10 mouse cellular contexts compared by ENCODE assay signal in genomic region chr3:145703411-145703924, GRCm38 (mm10). TPM values are rescaled to one million over a fixed set of nuclear protein-coding genes. Genes with fewer than 3 reads are reported as not detected.
DNase-seq lines count a peak whose midpoint lies in the region; ATAC-seq lines count a peak whose summit lies in the region.
"Had no signal": no experiment of that assay in that cellular context is flagged by ENCODE, and none has a peak within 500 bp of the region (broad histone marks: within the 10 kb centered on the region; RNA-seq: fewer than 3 reads in every experiment).

No protein-coding gene starts in this region.

- H3K9ac ChIP-seq in liver, embryonic 11.5 days (ENCODE audit: low read depth, low read length): no peak overlapping the region
- H3K9ac ChIP-seq in liver, embryonic 12.5 days: no peak overlapping the region
- H3K9ac ChIP-seq in embryonic facial prominence, embryonic 12.5 days: no peak overlapping the region
- H3K9ac ChIP-seq in intestine, embryonic 15.5 days: no peak overlapping the region
- H3K9ac ChIP-seq in midbrain, embryonic 16.5 days (ENCODE audit: low read depth, low read length): no peak overlapping the region
- H3K9ac ChIP-seq: liver, embryonic 15.5 days had no signal

- H3K4me2 ChIP-seq in liver, embryonic 11.5 days: no peak overlapping the region
- no peak overlapping the region for H3K4me2 ChIP-seq in liver, embryonic 12.5 days
- H3K4me2 ChIP-seq in embryonic facial prominence, embryonic 12.5 days (replicated peaks): 0 out of 2 replicates have a peak overlapping the region, but pooled peaks have one; percentile 0
- H3K4me2 ChIP-seq in intestine, embryonic 15.5 days (replicated peaks): 0 out of 2 replicates have a peak overlapping the region, but pooled peaks have one; percentile 34
- no peak overlapping the region for H3K4me2 ChIP-seq in midbrain, embryonic 16.5 days (ENCODE audit: low read length)
- H3K4me2 ChIP-seq: liver, embryonic 15.5 days had no signal

- H3K27ac ChIP-seq in liver, embryonic 11.5 days (ENCODE audit: low read depth, low read length): peak overlapping the region; percentile 53
- H3K27ac ChIP-seq in liver, embryonic 12.5 days: no peak overlapping the region
- peak overlapping the region; percentile 70 for H3K27ac ChIP-seq in embryonic facial prominence, embryonic 12.5 days
- H3K27ac ChIP-seq in intestine, embryonic 15.5 days: peak overlapping the region; percentile 48; the same call in 1 of the 2 replicates
- H3K27ac ChIP-seq in midbrain, embryonic 16.5 days (ENCODE audit: low read length): no peak overlapping the region
- H3K27ac ChIP-seq: liver, embryonic 15.5 days had no signal

- no peaks in the 10 kb centered on the region for H3K27me3 ChIP-seq in liver, embryonic 11.5 days (replicated peaks; ENCODE audit: control insufficient read depth, insufficient read depth, low read length)
- peaks cover 7% of the 10 kb centered on the region; the same call in 1 of the 2 replicates for H3K27me3 ChIP-seq in liver, embryonic 12.5 days (replicated peaks)
- H3K27me3 ChIP-seq in embryonic facial prominence, embryonic 12.5 days: no peaks in the 10 kb centered on the region
- no peaks in the 10 kb centered on the region for H3K27me3 ChIP-seq in intestine, embryonic 15.5 days (replicated peaks)
- no peaks in the 10 kb centered on the region for H3K27me3 ChIP-seq in midbrain, embryonic 16.5 days (ENCODE audit: control insufficient read depth, insufficient read depth, low read depth, low read length)
- H3K27me3 ChIP-seq: liver, embryonic 15.5 days had no signal

- peaks cover 2% of the 10 kb centered on the region; the same call in 1 of the 2 replicates for H3K4me1 ChIP-seq in liver, embryonic 11.5 days (replicated peaks; ENCODE audit: control insufficient read depth, insufficient read depth, low read length)
- 0 out of 2 replicates have a peak, but pooled peaks cover 4% of the 10 kb centered on the region for H3K4me1 ChIP-seq in liver, embryonic 12.5 days
- H3K4me1 ChIP-seq in embryonic facial prominence, embryonic 12.5 days: peaks cover 14% of the 10 kb centered on the region
- peaks cover 12% of the 10 kb centered on the region for H3K4me1 ChIP-seq in intestine, embryonic 15.5 days (replicated peaks)
- no peaks in the 10 kb centered on the region for H3K4me1 ChIP-seq in midbrain, embryonic 16.5 days (ENCODE audit: control insufficient read depth, insufficient read depth, low read length)
- H3K4me1 ChIP-seq: liver, embryonic 15.5 days had no signal

- ATAC-seq in liver, embryonic 11.5 days (replicated peaks; ENCODE audit: low FRiP score): no peak
- no peak for ATAC-seq in liver, embryonic 12.5 days
- peak; percentile 32; the same call in 1 of the 2 replicates for ATAC-seq in embryonic facial prominence, embryonic 12.5 days (ENCODE audit: insufficient number of reproducible peaks, insufficient read depth, low FRiP score, low TSS enrichment)
- peak; percentile 59 for ATAC-seq in intestine, embryonic 15.5 days
- peak; percentile 48; the same call in 1 of the 2 replicates for ATAC-seq in midbrain, embryonic 16.5 days

- H3K9me3 ChIP-seq in liver, embryonic 11.5 days (ENCODE audit: control insufficient read depth, low read length): no peaks in the 10 kb centered on the region
- H3K9me3 ChIP-seq in liver, embryonic 12.5 days (replicated peaks): no peaks in the 10 kb centered on the region
- H3K9me3 ChIP-seq in embryonic facial prominence, embryonic 12.5 days: no peaks in the 10 kb centered on the region
- H3K9me3 ChIP-seq in intestine, embryonic 15.5 days: no peaks in the 10 kb centered on the region
- H3K9me3 ChIP-seq in midbrain, embryonic 16.5 days (replicated peaks; ENCODE audit: control insufficient read depth, low read length, poor library complexity, severe bottlenecking): no peaks in the 10 kb centered on the region
- H3K9me3 ChIP-seq: liver, embryonic 15.5 days had no signal

- no peaks in the 10 kb centered on the region for H3K36me3 ChIP-seq in liver, embryonic 11.5 days (ENCODE audit: control insufficient read depth, insufficient read depth, low read length)
- H3K36me3 ChIP-seq in liver, embryonic 12.5 days: no peaks in the 10 kb centered on the region
- H3K36me3 ChIP-seq in embryonic facial prominence, embryonic 12.5 days: no peaks in the 10 kb centered on the region
- no peaks in the 10 kb centered on the region for H3K36me3 ChIP-seq in intestine, embryonic 15.5 days
- H3K36me3 ChIP-seq in midbrain, embryonic 16.5 days (ENCODE audit: control insufficient read depth, insufficient read depth, low read length): no peaks in the 10 kb centered on the region
- H3K36me3 ChIP-seq: G1E; liver, embryonic 15.5 days had no signal

- WGBS in liver, embryonic 11.5 days: 31% methylated on average over 11 of the region's 11 CpGs
- WGBS in liver, embryonic 12.5 days (ENCODE audit: insufficient replicate concordance): 29% methylated on average over 11 of the region's 11 CpGs
- 6% methylated on average over 11 of the region's 11 CpGs for WGBS in embryonic facial prominence, embryonic 12.5 days
- 23% methylated on average over 11 of the region's 11 CpGs for WGBS in intestine, embryonic 15.5 days
- 10% methylated on average over 11 of the region's 11 CpGs for WGBS in midbrain, embryonic 16.5 days

- DNase-seq in liver, embryonic 11.5 days (ENCODE audit: low spot score): no peak
- no peak for DNase-seq in urinary bladder, postnatal 14 days (ENCODE audit: low spot score)
- DNase-seq in urinary bladder, postnatal 10 days (ENCODE audit: low spot score): no peak
- no peak for DNase-seq in B cell, adult 2 months

- H3K4me3 ChIP-seq in liver, embryonic 11.5 days (ENCODE audit: low read depth, low read length): no peak overlapping the region
- H3K4me3 ChIP-seq in liver, embryonic 12.5 days: no peak overlapping the region
- H3K4me3 ChIP-seq in embryonic facial prominence, embryonic 12.5 days: no peak overlapping the region
- H3K4me3 ChIP-seq in intestine, embryonic 15.5 days (replicated peaks): no peak overlapping the region
- H3K4me3 ChIP-seq in midbrain, embryonic 16.5 days (ENCODE audit: low read depth, low read length): no peak overlapping the region
- H3K4me3 ChIP-seq: liver, embryonic 15.5 days had no signal

RNA-seq across cellular contexts. Expression of gene Ccn1, which starts 53.7 kb away (rescaled TPM):
- polyA plus RNA-seq in liver, embryonic 11.5 days (2014; fragmentation: Nextera tagmentation; extraction: Ambion mirVana): 14.2 and 16.4 TPM in 2 replicates
- polyA plus RNA-seq in liver, embryonic 12.5 days (2016; fragmentation: Nextera tagmentation; extraction: Ambion mirVana): 11.1 and 11.3 TPM in 2 replicates
- polyA plus RNA-seq in embryonic facial prominence, embryonic 12.5 days (2016; fragmentation: Nextera tagmentation; extraction: Ambion mirVana): 56.8 and 63.7 TPM in 2 replicates
- polyA plus RNA-seq in intestine, embryonic 15.5 days (2015; fragmentation: Nextera tagmentation; extraction: Ambion mirVana): 48.0 and 50.4 TPM in 2 replicates
- 7.2 and 7.9 TPM in 2 replicates for polyA plus RNA-seq in midbrain, embryonic 16.5 days (2015; fragmentation: Nextera tagmentation; extraction: Ambion mirVana)
- polyA plus RNA-seq: G1E had no signal

RNA-seq across cellular contexts. Expression of gene Ddah1, which starts 55.0 kb away (rescaled TPM):
- 47.3 and 50.2 TPM in 2 replicates for polyA plus RNA-seq in liver, embryonic 11.5 days (2014; fragmentation: Nextera tagmentation; extraction: Ambion mirVana)
- 31.9 and 36.4 TPM in 2 replicates for polyA plus RNA-seq in liver, embryonic 12.5 days (2016; fragmentation: Nextera tagmentation; extraction: Ambion mirVana)
- 38.8 and 41.3 TPM in 2 replicates for polyA plus RNA-seq in embryonic facial prominence, embryonic 12.5 days (2016; fragmentation: Nextera tagmentation; extraction: Ambion mirVana)
- polyA plus RNA-seq in intestine, embryonic 15.5 days (2015; fragmentation: Nextera tagmentation; extraction: Ambion mirVana): 45.3 and 53.5 TPM in 2 replicates
- polyA plus RNA-seq in midbrain, embryonic 16.5 days (2015; fragmentation: Nextera tagmentation; extraction: Ambion mirVana): 151 and 166 TPM in 2 replicates
- polyA plus RNA-seq: G1E had no signal

Comparison
In these comparisons a context has a peak if more than half of its experiments do, and no peak if none do; other contexts are left out.
1. H3K27ac ChIP-seq: peak in liver, embryonic 11.5 days (single experiment), embryonic facial prominence, embryonic 12.5 days (single experiment) and intestine, embryonic 15.5 days (single experiment); none in liver, embryonic 12.5 days (single experiment) and midbrain, embryonic 16.5 days (single experiment).
2. ATAC-seq: peak in embryonic facial prominence, embryonic 12.5 days (single experiment), intestine, embryonic 15.5 days (single experiment) and midbrain, embryonic 16.5 days (single experiment); none in liver, embryonic 11.5 days (single experiment) and liver, embryonic 12.5 days (single experiment).
3. H3K4me2 ChIP-seq: peak in embryonic facial prominence, embryonic 12.5 days (single experiment) and intestine, embryonic 15.5 days (single experiment); none in liver, embryonic 11.5 days (single experiment), liver, embryonic 12.5 days (single experiment) and midbrain, embryonic 16.5 days (single experiment).